Mouse (Mus musculus) spleen, postnatal 36 days (tissue): ENCODE measurements around the gene Qrich1.
"Not testable (repeated sequence)": the region's sequence is repeated elsewhere in the genome, so short reads cannot be mapped to it uniquely, and the experiment has no call there.

Experiments used
- DNase-seq, 2 experiments: peaks; one replicate each; pipeline ENCODE4 v3.0.0; 2022; ENCODE audit warnings: low spot score in 2 of 2, mixed read lengths in 1 of 2

Qrich1 gene

DNA sequence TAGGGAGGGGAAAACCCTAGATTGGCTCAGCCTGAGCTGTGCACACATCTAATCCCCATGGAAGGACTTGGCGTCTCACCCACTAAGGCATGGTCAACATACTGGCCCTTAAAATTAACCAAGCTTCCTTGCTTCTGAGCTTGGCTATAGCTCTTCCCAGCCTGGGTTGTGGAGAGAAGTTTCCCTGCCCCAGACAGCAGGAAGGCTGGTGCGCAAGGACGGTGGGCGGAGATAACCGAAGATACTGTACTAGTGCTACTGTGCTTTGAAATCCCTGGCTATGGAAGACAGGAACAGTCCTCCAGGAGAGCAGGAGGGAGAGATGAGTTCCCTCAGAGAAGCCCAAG is 62.7 kb downstream of the Qrich1 start:
- DNase-seq: no peak

DNA sequence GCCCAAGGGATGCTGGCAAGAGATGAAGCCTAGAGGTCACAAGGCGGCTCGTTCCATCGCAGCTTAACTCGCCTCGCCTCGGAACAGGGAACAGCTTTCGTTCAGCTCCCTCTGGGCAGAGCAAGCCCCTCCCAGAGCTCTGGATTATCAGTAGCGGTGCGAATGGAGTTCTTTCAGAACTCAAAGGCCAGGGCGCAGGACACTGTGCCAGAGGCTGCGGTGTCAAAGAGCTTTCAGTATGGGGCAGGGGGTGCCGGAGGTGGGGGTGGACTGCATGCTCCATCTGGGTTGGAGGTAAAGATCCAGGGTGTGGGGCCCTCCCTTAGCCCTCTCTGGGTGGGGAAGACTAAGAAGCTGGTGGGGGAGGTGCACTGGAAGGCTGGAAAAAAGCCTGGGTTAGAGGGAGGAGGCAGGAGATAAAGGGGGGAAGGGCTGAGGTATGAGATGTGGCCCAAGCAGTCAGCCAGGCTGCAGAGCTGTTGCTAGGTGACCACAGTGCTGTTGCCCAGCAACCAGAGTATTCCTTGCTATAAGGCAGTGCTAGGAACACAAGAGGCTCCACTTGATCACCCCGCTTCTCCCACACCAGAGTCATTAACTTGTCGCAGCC is 71.1 kb downstream of the Qrich1 start:
- DNase-seq: no peak

DNA sequence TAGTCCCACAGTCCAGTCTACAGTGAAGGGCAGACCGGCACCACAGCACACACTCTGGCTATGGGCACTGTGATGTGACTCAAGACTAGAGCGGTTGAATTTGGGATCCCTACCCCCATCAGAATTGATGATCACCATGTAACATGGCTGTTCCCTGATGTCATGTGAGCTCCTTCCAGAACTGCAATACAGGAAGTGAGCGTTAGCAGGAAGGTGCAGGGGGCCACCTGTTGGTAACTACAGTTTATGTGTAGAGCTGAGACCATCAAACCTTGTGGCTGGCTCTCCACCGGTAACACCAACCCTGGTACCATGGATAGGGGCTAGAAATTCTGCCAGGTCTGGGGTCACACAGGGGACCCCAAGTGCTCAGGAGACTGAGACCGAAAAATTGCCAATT is 72.6 kb downstream of the Qrich1 start:
- DNase-seq: no peak

DNA sequence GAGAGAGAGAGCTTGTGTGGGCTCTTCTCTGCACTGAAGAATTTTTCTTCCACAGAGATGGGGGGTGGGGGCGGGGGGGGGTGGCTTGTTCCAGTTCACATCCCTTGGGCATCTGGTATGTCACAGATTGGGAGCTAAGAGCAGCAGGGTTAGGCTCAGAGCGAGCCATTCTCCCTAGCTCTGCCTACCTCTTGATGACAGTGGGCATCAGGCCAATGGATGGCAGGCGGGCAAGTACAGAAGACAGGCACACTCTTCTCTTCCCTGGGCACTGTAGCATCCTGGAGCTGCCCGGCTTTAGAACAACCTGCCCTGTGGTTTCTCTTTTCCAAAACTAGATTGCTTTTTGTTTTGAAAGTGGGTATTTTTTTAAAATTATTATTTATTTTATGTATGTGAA is 74.9 kb downstream of the Qrich1 start:
- DNase-seq: no peak

- DNase-seq: no peak
Observed at GRCm38 (mm10) chr9:108594354-108594753, 77.7 kb downstream of the Qrich1 start.

- peak; percentile 34 to 39 for DNase-seq
Observed at GRCm38 (mm10) chr9:108596998-108597764, 80.6 kb downstream of the Qrich1 start, which contains the start of gene P4htm. P4htm (minus strand) TSS chr9:108597667.

DNA sequence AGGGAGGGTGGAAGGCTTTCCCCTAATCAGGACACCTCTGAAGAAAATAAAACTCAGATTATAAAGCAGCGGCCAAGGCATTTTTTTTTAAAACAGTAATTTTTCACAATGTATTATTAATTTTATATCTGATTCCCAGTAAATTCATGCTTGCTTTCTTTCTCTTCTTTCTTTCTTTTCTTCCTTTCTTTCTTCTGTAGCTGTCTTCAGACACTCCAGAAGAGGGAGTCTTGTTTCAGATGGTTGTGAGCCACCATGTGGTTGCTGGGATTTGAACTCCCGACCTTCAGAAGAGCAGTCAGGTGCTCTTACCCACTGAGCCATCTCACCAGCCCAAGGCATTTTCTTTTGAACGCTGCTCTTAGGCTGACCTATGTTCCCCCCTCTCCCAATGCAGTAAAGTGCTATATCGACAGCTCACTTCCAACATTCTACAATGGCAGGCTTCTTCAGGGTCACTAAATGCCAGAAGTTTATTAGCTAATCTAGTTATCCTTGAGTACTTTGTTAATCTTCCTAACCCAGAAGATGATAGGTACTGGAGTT is 82.5 kb downstream of the Qrich1 start:
- no peak for DNase-seq

GRCm38 (mm10) chr9:108600011-108600410 is 83.4 kb downstream of the Qrich1 start:
- DNase-seq: no peak

- no peak for DNase-seq
Observed at GRCm38 (mm10) chr9:108601986-108602385, 85.4 kb downstream of the Qrich1 start.

DNA sequence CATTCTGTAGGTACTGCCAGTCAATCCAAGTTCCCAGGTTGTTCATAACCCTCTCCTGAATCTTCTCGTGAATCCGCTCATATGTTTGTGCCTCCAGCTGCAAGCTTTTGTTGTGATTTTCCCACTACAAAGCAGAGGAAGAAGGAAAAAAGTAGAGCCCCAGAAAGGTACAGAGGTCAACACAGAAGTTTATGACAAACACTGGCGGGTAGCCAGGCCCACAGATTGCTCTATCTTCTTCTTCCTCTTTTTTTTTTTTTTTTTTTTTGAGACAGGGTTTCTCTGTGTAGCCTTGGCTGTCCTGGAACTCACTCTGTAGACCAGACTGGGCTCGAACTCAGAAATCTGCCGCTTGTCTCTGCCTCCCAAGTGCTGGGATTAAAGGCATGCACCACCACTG is 91.3 kb downstream of the Qrich1 start:
- DNase-seq: not testable (repeated sequence)

- no peak for DNase-seq
Observed at GRCm38 (mm10) chr9:108608889-108609288, 92.3 kb downstream of the Qrich1 start.
